Mouse (Mus musculus) limb, embryonic 11.5 days (tissue): ENCODE data around the gene Dkk3. TPM values are rescaled to one million over a fixed set of nuclear protein-coding genes. Genes with fewer than 3 reads are reported as not detected.

Source experiments
- ATAC-seq: fragments of 200-750 bp; cut with Nextera tagmentation; 2 replicates; pipeline ENCODE4 v1.8.0; 2017; ENCODE audit warnings: low read depth; ENCODE audit not compliant: insufficient number of reproducible peaks, low FRiP score, low TSS enrichment
- DNase-seq: peaks from one replicate; pipeline ENCODE4 v3.0.0-alpha.2; 2015; ENCODE audit warnings: low spot score
- H3K27ac ChIP-seq: fragments of 300-500 bp; sonication (generic); replicated peaks from 2 replicates; pipeline ENCODE4 v1.5.1; 2014; ENCODE audit warnings: low read depth, mild to moderate bottlenecking, low read length
- H3K27me3 ChIP-seq: fragments of 300-500 bp; sonication (generic); 2 replicates; pipeline ENCODE4 v1.6.1; 2014; ENCODE audit warnings: mild to moderate bottlenecking, low read length, mixed read lengths; ENCODE audit not compliant: control insufficient read depth, insufficient read depth
- H3K36me3 ChIP-seq: fragments of 300-500 bp; sonication (generic); 2 replicates; pipeline ENCODE4 v1.6.1; 2014; ENCODE audit warnings: mild to moderate bottlenecking, low read length, moderate library complexity, mixed read lengths; ENCODE audit not compliant: control insufficient read depth, insufficient read depth
- H3K4me1 ChIP-seq: fragments of 300-500 bp; sonication (generic); 2 replicates; pipeline ENCODE4 v1.6.1; 2014; ENCODE audit warnings: low read length, mixed read lengths; ENCODE audit not compliant: control insufficient read depth, insufficient read depth
- H3K4me2 ChIP-seq: fragments of 300-500 bp; sonication (generic); 2 replicates; pipeline ENCODE4 v1.6.1; 2014; ENCODE audit warnings: low read depth, mild to moderate bottlenecking, moderate library complexity; ENCODE audit not compliant: severe bottlenecking
- H3K4me3 ChIP-seq: fragments of 300-500 bp; sonication (generic); 2 replicates; pipeline ENCODE4 v1.5.1; 2014; ENCODE audit warnings: low read depth, low read length
- H3K9ac ChIP-seq: fragments of 300-500 bp; sonication (generic); 2 replicates; pipeline ENCODE4 v1.6.1; 2014; ENCODE audit warnings: mild to moderate bottlenecking, low read length
- H3K9me3 ChIP-seq: fragments of 300-500 bp; sonication (generic); 2 replicates; pipeline ENCODE4 v1.6.1; 2016; ENCODE audit warnings: low read length; ENCODE audit not compliant: control insufficient read depth
- WGBS: fragments of 180-500 bp; shearing (Covaris S2); extraction: QIAGEN DNeasy Blood & Tissue Kit; methylation state at CpG from one replicate; pipeline ENCODE4 v1.1.7; 2014; 5-methylcytosine and 5-hydroxymethylcytosine counted together
- polyA plus RNA-seq: library from polyadenylated mRNA; unstranded; fragments of >200 nt; fragmentation: Nextera tagmentation; extraction: Ambion mirVana; gene quantifications from 2 replicates; pipeline ENCODE4 v1.2.1, GENCODE M21; 2014

Gene Dkk3
- polyA plus RNA-seq, 1 experiment from 2014 or later, result 8.3 TPM

DNA sequence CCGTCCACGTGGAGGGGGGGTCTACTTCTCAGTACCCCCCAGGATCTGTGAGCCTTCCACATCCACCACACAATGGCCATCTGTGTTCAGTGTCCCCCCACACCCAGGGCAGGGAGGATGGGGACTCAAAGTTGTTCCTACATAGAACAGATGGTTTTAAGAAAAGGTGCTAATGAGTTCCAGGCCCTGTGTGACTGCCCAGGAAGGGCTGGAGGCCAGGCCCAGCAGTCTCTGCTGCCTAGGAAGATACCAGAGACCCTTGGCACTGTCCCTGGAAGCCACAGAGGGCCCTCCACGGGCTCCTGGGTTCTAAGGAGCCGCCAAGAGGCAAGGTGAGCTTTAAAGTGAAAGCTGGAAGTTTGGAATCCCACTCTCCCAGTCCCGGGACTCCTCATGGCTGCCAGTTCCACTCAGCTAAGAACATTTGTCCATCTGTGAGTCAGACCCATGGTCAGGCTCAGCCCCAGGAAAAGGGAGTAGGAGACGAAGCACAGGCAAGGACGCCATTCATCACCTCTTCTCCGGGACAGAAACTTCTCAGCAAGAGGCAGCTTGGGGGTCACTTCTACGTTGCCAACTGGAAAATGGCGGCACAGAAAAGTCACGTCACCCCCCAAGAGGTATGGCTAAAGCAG, 36.9 kb downstream of the Dkk3 start:
- Histone ChIP-seq H3K4me1 (peaks cover 24% of the 10 kb centered on the region), H3K9ac (no peak overlapping the region), H3K9me3 (no peaks in the 10 kb centered on the region), H3K4me2 (no peak overlapping the region), H3K27ac (0 out of 2 replicates have a peak overlapping the region, but pooled peaks have one; percentile 39), H3K4me3 (no peak overlapping the region), H3K36me3 (no peaks in the 10 kb centered on the region), H3K27me3 (no peaks in the 10 kb centered on the region)
- ATAC-seq, result peak; percentile 58; the same call in 1 of the 2 replicates
- DNase-seq, result peak; percentile 58
- 60% methylated on average over 11 of the region's 11 CpGs for WGBS

DNA sequence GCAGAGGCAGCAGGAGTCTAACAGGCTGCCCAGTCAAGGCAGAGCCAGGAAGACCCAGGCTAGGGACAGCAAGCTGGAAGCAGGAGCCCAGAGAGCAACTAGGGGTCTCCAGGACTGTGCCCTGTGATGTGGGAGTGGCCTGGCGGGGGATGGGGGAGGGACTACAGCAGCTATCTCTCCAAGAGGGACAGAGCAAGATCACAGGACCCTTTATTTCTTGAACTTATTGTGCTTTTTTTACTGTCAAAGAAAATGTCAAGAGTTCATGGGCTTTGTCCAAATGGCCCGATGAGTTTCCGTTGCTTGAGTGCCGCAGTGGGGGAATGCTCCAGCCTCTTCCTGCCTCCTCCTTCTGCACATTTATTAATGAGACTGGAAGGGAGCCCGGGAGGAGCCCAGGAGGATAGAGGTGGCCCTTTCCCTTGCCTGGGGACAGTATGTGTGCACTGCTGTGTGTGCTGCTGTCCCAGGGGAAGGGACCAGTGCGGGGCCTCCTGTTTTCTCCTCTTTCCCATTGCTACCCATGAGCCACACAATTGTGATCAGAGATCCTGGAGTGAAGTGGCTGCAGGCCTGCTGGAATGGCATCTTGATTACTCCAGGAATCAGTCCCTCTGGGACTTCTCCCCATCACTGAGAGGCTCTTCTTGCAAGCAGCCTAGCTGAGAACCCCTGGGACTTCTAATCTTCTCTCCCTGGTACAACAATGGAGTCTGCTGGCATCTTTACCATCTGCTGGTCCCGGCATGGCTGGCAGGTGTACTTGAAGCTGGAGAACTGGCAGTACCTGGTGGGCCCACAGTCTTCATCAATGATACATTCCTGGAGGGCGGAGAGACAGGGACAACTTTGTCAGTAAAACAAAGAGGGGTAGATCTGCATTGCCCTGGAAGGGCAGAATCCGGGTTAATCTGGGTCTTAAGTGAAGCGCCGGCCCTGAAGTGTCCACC, 37.7 kb downstream of the Dkk3 start:
- H3K4me1 ChIP-seq, result peaks cover 22% of the 10 kb centered on the region
- no peak overlapping the region for H3K4me3 ChIP-seq
- no peaks in the 10 kb centered on the region for H3K36me3 ChIP-seq
- H3K9me3 ChIP-seq, result no peaks in the 10 kb centered on the region
- no peak overlapping the region for H3K9ac ChIP-seq
- WGBS, result 66% methylated on average over 11 of the region's 11 CpGs
- H3K27me3 ChIP-seq, result no peaks in the 10 kb centered on the region
- ATAC-seq (0 out of 2 replicates have a peak, but pooled peaks have one; percentile 14), DNase-seq (peak; percentile 28)
- H3K4me2 ChIP-seq, result no peak overlapping the region
- H3K27ac ChIP-seq, result peak overlapping the region; percentile 39; the same call in 1 of the 2 replicates

DNA sequence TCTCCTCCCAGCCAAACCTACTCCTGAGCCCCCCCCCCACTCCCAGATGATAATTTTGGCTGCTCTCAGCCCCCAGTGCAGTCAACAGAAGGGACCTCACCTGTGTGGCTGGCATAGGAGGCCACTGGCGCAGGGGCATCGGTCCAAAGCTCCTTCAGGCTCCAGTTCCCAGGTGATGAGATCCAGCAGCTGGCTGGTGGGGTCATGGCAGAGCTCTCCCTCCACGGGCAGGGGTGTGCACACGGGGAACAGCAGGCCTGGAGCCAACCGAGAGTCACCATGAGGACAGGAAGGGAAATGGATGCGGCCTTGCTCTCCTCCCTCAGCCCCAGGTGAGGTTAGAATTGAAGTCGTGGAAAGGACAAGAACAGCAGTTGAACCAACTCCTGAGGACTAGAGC, 39.6 kb downstream of the Dkk3 start:
- ATAC-seq, result no peak
- no peaks in the 10 kb centered on the region for H3K36me3 ChIP-seq
- no peak overlapping the region for H3K4me3 ChIP-seq
- no peak for DNase-seq
- no peak overlapping the region for H3K4me2 ChIP-seq
- no peaks in the 10 kb centered on the region for H3K9me3 ChIP-seq
- H3K9ac ChIP-seq, result no peak overlapping the region
- no peaks in the 10 kb centered on the region for H3K27me3 ChIP-seq
- H3K4me1 ChIP-seq, result peaks cover 22% of the 10 kb centered on the region
- H3K27ac ChIP-seq, result no peak overlapping the region
- WGBS, result 85% methylated on average over 7 of the region's 7 CpGs

DNA sequence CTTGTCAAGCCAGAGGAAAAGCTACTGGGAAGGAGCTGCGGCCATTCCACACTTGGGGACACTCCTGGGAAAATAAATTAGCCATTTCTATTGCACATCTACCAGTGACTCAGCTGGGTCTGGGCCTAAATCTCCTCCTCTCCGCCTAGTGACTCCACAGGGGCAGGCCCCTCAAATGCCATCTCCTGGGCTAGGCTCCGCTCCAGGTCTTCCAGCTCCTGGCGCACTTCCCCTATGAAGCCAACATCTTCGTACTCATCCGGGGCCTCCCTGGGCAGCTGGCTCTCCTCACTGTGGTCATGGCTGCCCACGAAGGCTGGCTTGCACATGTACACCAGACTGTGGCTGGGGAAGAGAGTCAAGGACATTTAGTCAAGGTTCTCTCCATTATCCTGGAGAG, 40.8 kb downstream of the Dkk3 start:
- no peaks in the 10 kb centered on the region for H3K27me3 ChIP-seq
- 93% methylated on average over 7 of the region's 7 CpGs for WGBS

DNA sequence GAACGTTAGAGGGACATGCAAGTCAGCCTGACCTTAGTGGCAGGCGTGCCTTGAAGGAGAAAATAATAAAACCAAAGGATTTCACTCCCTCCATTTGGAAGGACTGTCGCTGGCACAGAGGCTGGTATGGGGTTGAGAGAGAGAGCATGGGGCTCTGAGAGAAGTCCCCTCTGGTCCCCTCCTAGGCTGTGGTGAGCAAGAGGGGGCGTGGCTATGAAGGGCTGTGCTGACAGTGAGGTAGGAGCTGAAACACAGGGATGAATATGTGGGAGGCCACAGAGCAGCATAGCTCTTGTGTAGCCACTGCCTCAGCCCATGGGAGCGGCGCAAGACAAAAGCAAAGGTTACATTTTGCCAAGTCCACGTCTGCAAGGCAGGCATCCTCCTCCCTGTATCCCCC, 41.4 kb downstream of the Dkk3 start:
- Histone ChIP-seq H3K27me3 (no peaks in the 10 kb centered on the region), H3K4me3 (no peak overlapping the region), H3K4me1 (peaks cover 22% of the 10 kb centered on the region), H3K9ac (no peak overlapping the region), H3K36me3 (no peaks in the 10 kb centered on the region), H3K4me2 (no peak overlapping the region), H3K27ac (no peak overlapping the region), H3K9me3 (no peaks in the 10 kb centered on the region)
- no peak for ATAC-seq
- no peak for DNase-seq
- WGBS, result 86% methylated on average over 7 of the region's 7 CpGs

More for the DNA sequence above, 40.8 kb downstream of the Dkk3 start:
- no peak overlapping the region for H3K9ac ChIP-seq
- no peaks in the 10 kb centered on the region for H3K9me3 ChIP-seq
- no peaks in the 10 kb centered on the region for H3K36me3 ChIP-seq
- DNase-seq (no peak), ATAC-seq (no peak)
- H3K4me3 ChIP-seq, result no peak overlapping the region
- peaks cover 22% of the 10 kb centered on the region for H3K4me1 ChIP-seq
- no peak overlapping the region for H3K4me2 ChIP-seq
- no peak overlapping the region for H3K27ac ChIP-seq

DNA sequence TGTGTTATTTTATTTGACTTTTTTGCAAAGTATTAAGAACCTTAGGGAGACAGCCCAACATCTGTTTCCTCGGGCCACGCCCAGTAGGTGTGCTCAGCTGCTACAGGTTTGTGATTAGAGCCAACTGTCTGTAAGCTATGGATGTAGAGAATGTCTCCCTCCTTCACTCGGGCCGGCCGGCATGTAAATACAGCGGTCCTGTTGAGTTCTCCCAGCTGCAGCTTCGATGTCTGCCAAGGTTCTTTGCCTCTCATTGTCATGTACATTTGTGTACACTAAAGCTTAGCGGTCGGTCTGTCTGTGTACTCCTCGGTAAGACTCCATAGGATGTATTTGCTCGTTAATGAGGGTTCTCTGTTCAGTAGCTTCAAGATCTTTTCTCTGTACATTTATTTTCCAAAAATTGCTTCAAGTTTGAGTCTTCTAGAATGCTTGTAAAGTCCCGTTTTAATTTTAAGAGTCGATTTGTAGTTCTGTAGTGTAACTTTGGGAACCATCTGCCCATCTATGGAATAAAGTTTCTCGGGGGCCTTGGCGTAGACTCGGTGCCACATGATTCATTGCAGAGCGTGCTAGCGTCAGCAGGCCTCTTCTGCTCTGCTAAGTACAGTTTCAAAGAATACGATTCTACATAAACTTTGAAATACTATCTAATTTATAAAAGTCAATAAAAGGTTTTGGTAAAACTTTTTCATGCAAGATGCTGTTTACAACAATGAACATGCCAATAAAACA, 48.1 kb downstream of the Dkk3 start:
- no peak overlapping the region for H3K4me2 ChIP-seq
- H3K4me1 ChIP-seq, result no peaks in the 10 kb centered on the region
- ATAC-seq (no peak), DNase-seq (no peak)
- H3K27ac ChIP-seq, result no peak overlapping the region
- peaks cover 16% of the 10 kb centered on the region; the same call in 1 of the 2 replicates for H3K36me3 ChIP-seq
- no peak overlapping the region for H3K4me3 ChIP-seq
- H3K27me3 ChIP-seq, result no peaks in the 10 kb centered on the region
- no peak overlapping the region for H3K9ac ChIP-seq
- WGBS, result 93% methylated on average over 19 of the region's 19 CpGs
- H3K9me3 ChIP-seq, result no peaks in the 10 kb centered on the region

DNA sequence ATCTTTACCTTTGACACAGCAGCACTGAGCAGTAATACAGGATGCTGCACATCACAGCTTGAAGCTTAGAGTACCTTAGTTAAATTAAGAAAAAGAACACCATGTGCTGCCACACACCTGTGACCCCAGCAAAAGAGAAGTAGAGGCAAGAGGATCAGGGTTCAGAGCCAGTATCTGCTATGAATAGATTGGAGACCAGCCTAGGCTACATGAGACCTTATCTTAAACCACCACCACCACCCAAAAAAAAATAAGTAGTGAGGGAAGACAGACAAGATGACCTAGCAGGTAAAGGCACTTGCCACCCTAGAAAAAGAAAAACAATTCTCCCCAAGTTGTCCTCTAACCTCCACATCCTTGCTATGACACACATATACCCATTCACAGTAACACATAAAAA, 50.1 kb downstream of the Dkk3 start:
- Histone ChIP-seq H3K9ac (no peak overlapping the region), H3K4me1 (no peaks in the 10 kb centered on the region), H3K4me3 (no peak overlapping the region), H3K9me3 (no peaks in the 10 kb centered on the region), H3K36me3 (peaks cover 16% of the 10 kb centered on the region; the same call in 1 of the 2 replicates), H3K27ac (no peak overlapping the region), H3K4me2 (no peak overlapping the region), H3K27me3 (no peaks in the 10 kb centered on the region)
- ATAC-seq, result no peak
- no peak for DNase-seq

DNA sequence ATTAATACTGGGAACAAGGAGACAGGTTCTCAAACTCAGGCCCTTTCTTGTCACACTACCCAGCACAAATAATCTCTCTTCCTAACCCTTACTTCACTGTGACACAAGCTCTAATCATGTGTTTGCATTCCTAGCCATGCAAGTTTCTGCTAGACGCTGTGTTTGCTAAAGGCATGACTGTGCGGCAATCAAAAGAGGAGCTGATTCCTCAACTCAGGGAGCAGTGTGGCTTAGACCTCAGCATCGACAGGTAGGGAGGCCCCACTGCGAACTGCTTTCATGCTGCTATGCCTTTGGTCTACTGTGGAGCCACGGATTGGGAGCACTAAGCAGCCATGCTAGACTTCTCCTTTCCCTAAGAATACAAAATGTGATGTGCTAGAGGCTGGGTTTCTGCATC, 55.0 kb downstream of the Dkk3 start:
- WGBS, result 90% methylated on average over 5 of the region's 5 CpGs
- Histone ChIP-seq H3K9me3 (no peaks in the 10 kb centered on the region), H3K27ac (no peak overlapping the region), H3K4me2 (no peak overlapping the region), H3K9ac (no peak overlapping the region), H3K4me1 (no peaks in the 10 kb centered on the region), H3K36me3 (peaks cover 11% of the 10 kb centered on the region; the same call in 1 of the 2 replicates), H3K27me3 (no peaks in the 10 kb centered on the region), H3K4me3 (no peak overlapping the region)
- ATAC-seq (no peak), DNase-seq (no peak)
